Mouse (Mus musculus) 3T3-L1 (cell line): ENCODE data around the gene Mpnd.

ENCODE experiments used
- DNase-seq: peaks from one replicate; pipeline ENCODE4 v3.0.0-alpha.2; 2015; ENCODE audit warnings: low read depth, low spot score

Mpnd gene

GRCm38 (mm10) chr17:56005415-56006061 is at the start of gene Mpnd, which contains the start of gene Stap2:
Mpnd (plus strand) TSS chr17:56005711.
Stap2 (minus strand) TSS chr17:56005584.
- DNase-seq: peak; percentile 83

GRCm38 (mm10) chr17:55956129-55956528 is 49.4 kb upstream of the Mpnd start:
- no peak for DNase-seq

GRCm38 (mm10) chr17:55956591-55956990 is 48.9 kb upstream of the Mpnd start:
- no peak for DNase-seq

- DNase-seq: peak; percentile 83
Observed at GRCm38 (mm10) chr17:55957168-55957567, 48.3 kb upstream of the Mpnd start.

GRCm38 (mm10) chr17:55957726-55958583 is 47.6 kb upstream of the Mpnd start:
- DNase-seq: no peak

- DNase-seq: no peak
Observed at GRCm38 (mm10) chr17:55958584-55958886, 47.0 kb upstream of the Mpnd start.

GRCm38 (mm10) chr17:55958918-55959728 is 46.4 kb upstream of the Mpnd start, which contains the start of gene Yju2:
Yju2 (plus strand) TSS chr17:55959099.
- DNase-seq: peak; percentile 99

GRCm38 (mm10) chr17:55959946-55960740 is 45.4 kb upstream of the Mpnd start:
- no peak for DNase-seq

- DNase-seq: no peak
Observed at GRCm38 (mm10) chr17:55960791-55961190, 44.7 kb upstream of the Mpnd start.

- DNase-seq: no peak
Observed at GRCm38 (mm10) chr17:55961631-55962030, 43.9 kb upstream of the Mpnd start.

- DNase-seq: no peak
Observed at GRCm38 (mm10) chr17:55963171-55963570, 42.3 kb upstream of the Mpnd start.

- DNase-seq: no peak
Observed at GRCm38 (mm10) chr17:55964496-55964895, 41.0 kb upstream of the Mpnd start.

GRCm38 (mm10) chr17:55964996-55965395 is 40.5 kb upstream of the Mpnd start:
- peak; percentile 53 for DNase-seq

- no peak for DNase-seq
Observed at GRCm38 (mm10) chr17:55967186-55967585, 38.3 kb upstream of the Mpnd start.

GRCm38 (mm10) chr17:55968210-55968609 is 37.3 kb upstream of the Mpnd start:
- DNase-seq: no peak

GRCm38 (mm10) chr17:55969560-55969959 is 36.0 kb upstream of the Mpnd start:
- DNase-seq: no peak

GRCm38 (mm10) chr17:55969966-55970891 is 35.3 kb upstream of the Mpnd start, which contains the start of gene Shd:
Shd (plus strand) TSS chr17:55970467.
- DNase-seq: no peak

GRCm38 (mm10) chr17:55971453-55971852 is 34.1 kb upstream of the Mpnd start:
- DNase-seq: no peak

GRCm38 (mm10) chr17:55976255-55976862 is 29.2 kb upstream of the Mpnd start:
- DNase-seq: peak; percentile 83

GRCm38 (mm10) chr17:55977301-55977700 is 28.2 kb upstream of the Mpnd start:
- no peak for DNase-seq
